Mouse (Mus musculus): ENCODE data around the gene Fancc.

- TF ChIP-seq POLR2A (IDR thresholded peaks at IDR 0.05; ENCODE audit: borderline replicate concordance, insufficient read depth, low read length) (no peak), CTCF (IDR thresholded peaks at IDR 0.05; ENCODE audit: borderline replicate concordance, insufficient read depth, low read depth, low read length) (no peak)
Observed at GRCm38 (mm10) chr13:63525571-63526197, 28.6 kb upstream of the Fancc start.
